Mouse (Mus musculus) ES-Bruce4 (cell line): ENCODE results near the gene Castor1.

Experiments used
- CTCF ChIP-seq: IDR thresholded peaks from one replicate; pipeline ENCODE4 v1.8.1; 2011; ENCODE audit warnings: low read depth, low read length
- EP300 ChIP-seq: IDR thresholded peaks from 2 replicates; pipeline ENCODE4 v1.6.1; 2011; ENCODE audit warnings: low read depth, low read length; ENCODE audit not compliant: insufficient read depth
- POLR2A ChIP-seq: IDR thresholded peaks from one replicate; pipeline ENCODE4 v1.8.1; 2011; ENCODE audit warnings: low read length; ENCODE audit not compliant: insufficient read depth

DNA sequence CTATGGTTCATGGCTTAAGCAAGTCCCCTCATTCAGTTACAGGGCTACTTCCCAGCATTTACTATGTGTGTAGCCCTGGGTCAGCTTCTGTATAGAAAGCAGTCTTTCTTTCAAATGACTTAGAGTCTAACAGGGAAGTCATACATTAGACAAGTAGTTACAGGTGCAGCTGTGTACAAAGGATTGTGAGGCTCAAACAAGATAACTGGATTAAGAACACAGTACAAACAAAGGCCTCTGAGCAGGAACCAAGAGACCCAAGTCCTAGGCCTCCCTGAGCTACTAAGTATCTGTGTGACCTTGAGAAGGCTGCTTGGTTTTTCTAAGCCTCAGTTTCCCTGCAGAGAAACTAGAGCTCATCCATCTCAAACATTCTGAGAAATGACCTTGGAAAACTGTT lies 24.6 kb upstream of the Castor1 start:
- TF ChIP-seq CTCF (no peak), POLR2A (no peak), EP300 (no peak)
